Mouse (Mus musculus) small intestine, adult 10 weeks (tissue): ENCODE results near the gene Higd1a. TPM values are rescaled to one million over a fixed set of nuclear protein-coding genes. Genes with fewer than 3 reads are reported as not detected.

Experiments
- polyA plus RNA-seq: library from polyadenylated mRNA; stranded (reverse); fragments of 350-450 nt; fragmentation: Illumina TruSeq; extraction: RNeasy Lipid Tissue Mini Kit (QIAGEN cat#74804); gene quantifications from one replicate; pipeline ENCODE4 v1.2.3, GENCODE M21; 2014; ENCODE audit warnings: low replicate concordance

The Higd1a gene
- 57.2 TPM for polyA plus RNA-seq

GRCm38 (mm10) chr9:121858153-121858488, at the start of gene Higd1a:
Higd1a (minus strand) TSS chr9:121858362.

GRCm38 (mm10) chr9:121898245-121898644, 40.1 kb upstream of the Higd1a start, which contains the start of gene Ackr2:
Ackr2 (plus strand) TSS chr9:121898355.

GRCm38 (mm10) chr9:121838829-121839621, 19.1 kb downstream of the Higd1a start, which contains the start of gene Ccdc13:
Ccdc13 (minus strand) TSS chr9:121839461.

Other genes starting within 250 kb of the Higd1a start
- not detected for gene Lyzl4, start 216.3 kb downstream of the Higd1a start, polyA plus RNA-seq
- gene Vipr1, start 215.6 kb downstream of the Higd1a start, polyA plus RNA-seq: 25.4 TPM
- gene Sec22c, start 152.9 kb downstream of the Higd1a start, polyA plus RNA-seq: 42.7 TPM
- 47.5 TPM for gene Ss18l2, start 148.0 kb downstream of the Higd1a start, polyA plus RNA-seq
- gene Nktr, start 139.2 kb downstream of the Higd1a start, polyA plus RNA-seq: 212 TPM
- gene Zfp651, start 99.0 kb downstream of the Higd1a start, polyA plus RNA-seq: 0.11 TPM
- gene Klhl40, start 80.8 kb downstream of the Higd1a start, polyA plus RNA-seq: not detected
- not detected for gene Hhatl, start 65.9 kb downstream of the Higd1a start, polyA plus RNA-seq
- not detected for gene Ccdc13, start 18.9 kb downstream of the Higd1a start, polyA plus RNA-seq
- 0.41 TPM for gene Ackr2, start 40.0 kb upstream of the Higd1a start, polyA plus RNA-seq
- gene Cyp8b1, start 57.9 kb upstream of the Higd1a start, polyA plus RNA-seq: not detected
- gene Fam198a, start 92.6 kb upstream of the Higd1a start, polyA plus RNA-seq: 0.11 TPM
- not detected for gene Pomgnt2, start 138.7 kb upstream of the Higd1a start, polyA plus RNA-seq